Mouse (Mus musculus) erythroblast, embryonic 14.5 days (primary cell): Measurements from ENCODE around the gene Gng7.

Experiments used
- GATA1 ChIP-seq: IDR thresholded peaks from 2 replicates; pipeline ENCODE4 v1.6.1; 2012; ENCODE audit warnings: low read length, inconsistent platforms, mixed read lengths
- TAL1 ChIP-seq: IDR thresholded peaks from 3 replicates; pipeline ENCODE4 v1.6.1; 2012; ENCODE audit warnings: low read length, inconsistent platforms, mixed read lengths

- TF ChIP-seq GATA1, result no peak
- no peak for TF ChIP-seq TAL1
These were observed 45.1 kb upstream of the Gng7 start, which contains the start of gene Sgta for GRCm38 (mm10) chr10:81059603-81060543.
